Mouse (Mus musculus) embryo, embryonic 11.5 days (tissue): ENCODE measurements around the gene 4921536K21Rik.
"Not testable (repeated sequence)": the region's sequence is repeated elsewhere in the genome, so short reads cannot be mapped to it uniquely, and the experiment has no call there.

ENCODE experiments used
- DNase-seq: peaks from one replicate; pipeline ENCODE4 v3.0.0-alpha.2; 2012; ENCODE audit warnings: low read depth, low spot score

4921536K21Rik gene

DNA sequence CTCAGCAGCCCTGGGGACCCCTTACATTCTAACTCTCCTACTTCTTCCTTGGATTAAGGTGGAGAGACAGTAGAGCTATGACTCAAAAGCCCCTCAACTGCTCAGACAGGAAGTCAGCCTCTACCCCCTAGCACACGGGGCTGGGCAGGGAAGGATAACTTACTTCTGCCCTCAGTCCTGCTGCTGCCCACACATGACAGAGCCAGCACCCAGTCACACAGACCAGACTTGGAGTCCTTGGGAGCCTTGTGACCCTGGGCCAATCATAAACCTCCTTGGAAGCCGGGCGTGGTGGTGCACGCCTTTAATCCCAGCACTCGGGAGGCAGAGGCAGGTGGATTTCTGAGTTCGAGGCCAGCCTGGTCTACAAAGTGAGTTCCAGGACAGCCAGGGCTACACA, 16.5 kb upstream of the 4921536K21Rik start:
- DNase-seq = not testable (repeated sequence)

GRCm38 (mm10) chr11:3910513-3911310, 15.8 kb upstream of the 4921536K21Rik start:
- no peak for DNase-seq

- DNase-seq = no peak
Observed at GRCm38 (mm10) chr11:3909236-3909635, 14.3 kb upstream of the 4921536K21Rik start.

DNA sequence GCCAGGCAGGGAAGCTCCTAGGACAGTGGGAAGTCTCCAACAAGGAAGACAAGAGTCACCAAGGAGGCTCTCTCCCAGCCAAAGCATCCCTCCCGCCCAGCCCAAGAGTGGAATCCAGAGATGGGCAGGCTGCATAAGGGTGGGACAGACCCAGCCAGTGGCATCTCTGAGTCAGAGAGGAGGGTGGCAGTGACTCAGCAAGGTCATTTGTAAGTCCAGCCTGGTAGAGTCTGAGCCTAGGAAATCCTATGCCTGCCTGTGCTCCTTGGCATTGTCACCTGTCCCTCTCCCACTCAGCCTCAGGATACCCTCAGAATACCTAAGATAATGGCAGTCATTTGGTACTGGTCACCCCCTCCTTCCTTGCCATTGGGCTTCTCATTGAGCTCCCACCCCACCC, 10.5 kb upstream of the 4921536K21Rik start:
- no peak for DNase-seq

DNA sequence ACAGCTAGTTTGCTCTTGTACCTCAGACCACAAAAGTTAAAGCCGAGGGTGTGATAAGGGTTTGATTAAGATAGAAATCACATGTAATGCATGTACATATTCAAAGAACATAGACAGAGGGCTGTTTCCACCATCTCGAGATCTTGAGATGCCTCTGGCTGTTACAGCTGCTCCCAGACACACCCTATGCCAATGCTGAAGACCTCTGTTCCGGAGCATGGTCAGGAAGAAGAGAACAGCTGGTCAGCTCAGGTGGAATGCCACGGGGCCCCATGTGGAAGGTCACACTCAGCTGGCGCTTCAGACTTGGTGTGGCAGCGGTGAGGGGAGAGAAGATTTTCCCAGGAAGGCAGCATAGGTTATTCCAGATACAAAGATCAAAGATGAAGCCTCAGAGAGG, 9.8 kb upstream of the 4921536K21Rik start:
- DNase-seq = no peak

- no peak for DNase-seq
Observed at GRCm38 (mm10) chr11:3903046-3903445, 8.1 kb upstream of the 4921536K21Rik start.

DNA sequence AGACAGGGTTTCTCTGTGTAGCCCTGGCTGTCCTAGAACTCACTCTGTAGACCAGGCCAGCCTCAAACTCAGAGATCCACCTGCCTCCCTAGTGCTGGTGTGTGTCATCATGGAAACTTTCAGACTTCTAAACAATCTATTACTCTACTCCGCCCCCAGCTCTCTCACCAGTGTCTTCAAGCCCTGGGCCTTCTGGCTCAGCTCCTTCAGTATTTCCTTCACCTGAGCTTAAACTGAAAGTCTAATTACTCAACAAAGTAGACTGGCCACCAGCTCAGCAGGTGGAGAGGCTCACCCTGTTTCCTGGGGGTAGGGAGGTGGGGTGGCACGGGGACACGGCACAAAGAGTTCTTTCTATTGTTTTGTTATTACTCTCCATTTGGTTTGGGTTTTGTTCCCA, 7.6 kb upstream of the 4921536K21Rik start:
- DNase-seq = no peak

DNA sequence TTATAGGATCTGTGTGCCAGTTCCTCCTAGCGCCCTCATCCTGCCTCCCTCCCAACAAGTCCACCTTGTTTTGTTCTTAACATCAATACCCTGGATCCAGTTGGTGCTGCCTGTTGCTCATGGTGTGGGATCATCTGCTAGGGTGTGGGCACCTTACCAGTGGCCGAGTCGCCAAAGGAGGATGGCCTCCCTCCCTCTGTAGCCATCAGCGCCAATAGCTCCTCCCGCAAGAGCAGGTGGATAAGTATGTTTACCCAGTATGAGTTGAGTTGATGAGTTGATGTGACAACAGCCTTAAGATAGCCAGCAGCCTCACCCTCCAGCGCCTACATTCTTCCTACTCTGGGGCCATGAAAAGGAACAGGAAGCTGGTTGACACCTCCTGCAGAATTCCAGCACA, 5.4 kb upstream of the 4921536K21Rik start:
- DNase-seq = no peak

DNA sequence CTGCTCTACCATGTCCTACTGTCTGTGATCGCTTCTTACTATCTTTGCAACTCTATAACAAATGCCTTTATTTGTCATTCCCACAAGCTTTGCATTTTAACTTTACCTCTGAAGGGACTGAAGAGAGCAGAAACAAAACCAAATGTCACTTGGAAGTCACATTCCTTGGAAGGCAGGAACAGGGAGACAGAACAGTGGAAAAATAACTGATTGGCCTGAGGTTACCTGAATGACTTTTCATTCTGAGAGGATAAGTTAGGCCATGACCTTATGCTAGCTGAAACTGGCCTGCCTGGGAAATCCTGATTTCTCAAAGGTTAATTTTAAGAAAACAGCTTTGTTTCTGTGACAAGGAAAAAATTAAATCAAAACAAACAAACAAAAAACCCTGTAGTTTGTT, 1.0 kb upstream of the 4921536K21Rik start:
- DNase-seq = no peak

DNA sequence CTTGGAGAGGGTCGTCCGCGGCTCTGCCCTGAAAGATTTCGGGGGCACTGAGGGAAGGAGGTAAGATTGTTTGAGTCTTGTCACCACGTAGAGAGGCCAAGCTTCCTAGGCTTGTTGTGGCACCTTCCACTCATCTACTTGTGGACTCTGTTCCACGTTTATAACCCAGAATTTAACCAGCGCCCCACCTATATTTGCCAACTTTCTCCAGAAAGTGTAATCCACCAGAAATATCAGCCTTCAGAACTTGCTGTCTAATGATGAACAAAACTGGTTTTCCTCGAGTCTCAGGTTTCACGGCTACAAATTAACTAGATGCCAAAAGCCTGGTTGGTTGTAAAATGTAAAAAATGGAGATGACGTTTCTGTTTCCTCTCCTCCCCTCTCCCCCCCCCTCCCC, 560 bp upstream of the 4921536K21Rik start:
- no peak for DNase-seq

DNA sequence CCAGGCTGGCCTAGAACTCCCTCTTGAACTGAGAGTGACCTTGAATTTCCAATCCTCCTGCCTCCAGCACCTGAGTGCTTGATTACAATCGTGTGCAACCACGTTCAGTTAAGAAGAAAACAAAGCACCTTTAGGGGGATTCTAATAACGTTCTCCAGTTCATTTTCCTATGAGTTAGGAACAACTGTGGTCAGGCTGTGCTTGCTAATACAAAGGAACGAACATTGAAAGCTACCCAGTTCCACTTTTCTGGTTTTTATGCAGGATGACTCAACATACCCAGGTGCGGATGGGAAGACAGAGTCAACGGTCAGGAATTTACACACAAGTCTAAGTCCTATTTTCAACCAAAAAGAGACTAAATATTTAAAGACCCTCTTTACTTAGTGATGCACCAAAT, 928 bp downstream of the 4921536K21Rik start:
- no peak for DNase-seq

DNA sequence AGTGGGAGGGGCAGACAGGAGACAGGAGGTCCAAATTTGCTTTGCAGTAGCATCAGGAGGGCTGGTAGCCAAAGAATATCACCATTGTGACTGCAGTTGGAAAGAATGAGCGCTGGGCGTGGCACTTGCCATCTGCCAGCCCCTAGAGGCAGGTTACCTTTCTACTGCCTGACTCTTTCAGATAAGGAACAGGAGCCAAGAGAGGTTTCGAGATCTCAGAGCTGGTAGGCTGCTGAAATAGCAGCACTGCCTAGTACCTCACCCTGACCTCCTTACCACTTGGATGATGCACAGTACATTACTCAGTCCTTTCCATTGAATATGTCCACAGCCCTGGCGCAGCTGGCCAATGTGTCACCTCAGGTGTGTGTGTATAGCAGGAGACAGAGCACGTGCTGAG, 7.6 kb downstream of the 4921536K21Rik start:
- DNase-seq = no peak

DNA sequence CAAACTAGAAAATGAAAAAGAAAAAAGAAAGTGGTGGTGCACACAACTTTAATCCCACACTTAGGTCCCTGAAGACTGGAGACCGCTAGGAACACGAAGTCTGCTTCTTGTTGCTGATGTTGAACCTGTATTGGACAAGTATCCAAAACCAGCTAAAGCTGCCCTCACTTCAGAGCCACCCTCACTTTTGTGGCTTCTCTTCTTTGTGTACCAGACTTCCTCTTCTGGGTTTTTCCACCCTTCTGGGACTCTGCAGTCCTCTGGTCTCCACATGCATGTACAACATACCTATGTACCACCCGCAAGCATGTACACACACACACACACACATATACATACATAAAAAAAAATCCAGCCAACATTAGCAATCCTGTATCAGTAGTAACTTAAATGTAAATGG, 11.2 kb downstream of the 4921536K21Rik start:
- no peak for DNase-seq

DNA sequence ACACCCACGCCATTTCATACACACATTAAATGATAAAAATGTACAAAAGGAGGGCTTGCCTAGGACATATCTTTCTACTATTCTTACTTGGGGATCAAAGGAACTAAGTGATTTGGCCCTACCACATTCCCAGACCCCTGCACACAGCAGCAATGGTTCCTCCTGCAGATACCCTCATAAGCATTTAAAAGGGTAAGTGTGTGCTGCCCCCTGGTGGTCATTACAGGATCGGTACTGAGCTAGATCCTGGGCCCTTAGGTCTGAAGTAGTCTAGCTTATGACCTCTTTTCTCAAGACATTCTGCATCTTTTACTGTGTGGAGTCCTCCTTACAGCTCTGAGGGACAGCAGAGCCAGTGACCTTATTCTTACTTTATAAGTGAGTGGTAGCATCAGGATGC, 15.1 kb downstream of the 4921536K21Rik start:
- peak; percentile 61 for DNase-seq

DNA sequence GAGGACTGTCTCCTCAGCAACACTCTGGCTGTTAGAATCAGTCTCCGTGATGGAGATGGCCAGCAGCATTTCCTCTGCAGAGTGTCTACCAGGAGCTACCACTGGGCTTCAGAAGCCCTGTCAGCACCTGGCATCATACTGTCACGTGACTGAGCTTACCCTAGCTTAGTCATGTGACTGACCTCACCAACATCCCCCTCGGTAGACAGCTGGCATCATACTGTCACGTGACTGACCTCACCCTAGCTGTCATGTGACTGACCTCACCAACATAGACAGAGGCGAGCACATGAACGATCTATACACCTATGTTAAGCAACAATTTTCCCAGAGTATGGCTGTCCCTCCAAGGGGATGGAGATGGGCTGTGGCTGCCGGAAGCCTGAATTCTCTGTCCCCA, 16.2 kb downstream of the 4921536K21Rik start:
- DNase-seq = no peak

- DNase-seq = no peak
Observed at GRCm38 (mm10) chr11:3876419-3876818, 18.5 kb downstream of the 4921536K21Rik start.

- no peak for DNase-seq
Observed at GRCm38 (mm10) chr11:3864343-3864742, 30.6 kb downstream of the 4921536K21Rik start.

- DNase-seq = peak; percentile 61
Observed at GRCm38 (mm10) chr11:3863454-3864112, 31.3 kb downstream of the 4921536K21Rik start, which contains the start of gene Osbp2. Osbp2 (minus strand) TSS chr11:3863903.

DNA sequence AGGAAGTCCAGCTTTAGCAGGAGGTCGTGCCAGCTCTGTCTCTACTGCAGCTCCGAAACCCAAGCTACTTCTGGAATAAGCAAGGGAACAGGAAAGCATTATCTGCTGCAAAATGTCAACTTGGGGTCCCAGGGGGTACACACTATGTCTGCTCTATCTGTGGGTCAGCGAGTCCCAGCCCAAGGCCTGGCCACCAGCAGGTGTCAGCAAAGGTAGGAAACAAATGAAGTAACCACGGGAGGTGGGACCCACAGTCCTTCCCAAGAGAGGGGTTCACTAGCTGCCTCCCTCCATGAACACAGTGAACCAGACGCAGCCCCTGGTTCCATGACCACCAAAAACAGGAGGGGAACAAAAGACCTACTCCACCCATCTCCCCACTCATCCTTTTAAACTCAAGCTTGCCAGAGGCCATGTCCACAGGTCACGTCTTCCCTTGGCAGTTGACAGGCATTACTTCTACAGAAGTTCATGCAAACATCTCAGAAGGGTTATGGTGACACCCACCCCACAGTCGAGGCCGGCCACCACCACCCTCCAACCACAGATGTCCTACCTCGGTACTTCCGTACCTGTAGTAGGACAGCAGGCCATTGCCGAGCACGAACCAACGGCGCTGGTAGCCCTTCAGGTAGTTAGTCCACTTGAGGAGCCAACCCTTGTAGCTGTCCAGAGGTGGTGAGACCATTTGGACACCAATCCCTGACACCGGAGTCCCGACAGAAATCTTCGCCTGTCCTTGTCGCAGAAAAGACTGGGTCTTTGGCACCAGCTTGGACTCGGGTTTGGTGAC, 32.0 kb downstream of the 4921536K21Rik start:
- no peak for DNase-seq

GRCm38 (mm10) chr11:3860361-3860760, 34.5 kb downstream of the 4921536K21Rik start:
- no peak for DNase-seq

DNA sequence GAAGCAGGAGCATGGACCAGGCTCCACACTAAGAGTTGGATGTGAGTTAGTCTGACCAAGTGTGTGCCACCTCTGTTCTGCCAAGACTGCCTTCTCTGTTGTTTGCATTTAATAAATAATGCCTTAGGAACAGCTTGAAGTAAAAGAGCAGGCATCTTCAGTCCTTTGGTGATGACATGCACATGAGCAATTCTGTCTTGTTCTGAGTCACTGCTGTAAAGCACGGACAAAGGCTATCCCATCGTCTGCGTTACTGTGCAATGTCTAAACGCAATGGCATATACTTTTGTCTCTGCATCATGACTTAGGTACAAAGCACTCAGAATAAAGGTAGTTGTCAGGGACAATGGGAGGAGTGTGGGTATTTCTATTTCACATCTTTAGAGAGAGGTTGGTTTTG, 35.1 kb downstream of the 4921536K21Rik start:
- no peak for DNase-seq

DNA sequence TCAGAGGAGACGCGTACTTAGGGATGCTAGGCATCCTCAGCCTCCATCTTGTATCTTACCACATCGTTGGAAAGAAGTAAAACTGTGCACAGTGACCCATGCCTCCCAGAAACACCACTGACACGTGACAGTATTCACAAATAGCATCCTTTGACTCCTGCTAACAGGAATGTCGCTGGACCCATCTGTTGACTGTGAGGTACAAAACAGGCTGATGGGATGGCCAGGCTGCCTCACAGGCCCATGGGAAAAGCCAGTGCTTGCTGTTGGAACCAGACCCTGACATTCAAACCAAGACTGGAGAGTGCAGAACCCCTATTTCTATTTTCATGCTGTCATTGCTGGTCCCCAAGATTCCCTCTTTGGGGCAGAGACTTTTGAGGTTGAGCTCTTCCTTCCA, 37.0 kb downstream of the 4921536K21Rik start:
- DNase-seq = no peak
